Mouse (Mus musculus) thymus, adult 2 months (tissue): ENCODE measurements around the gene Zswim4. TPM values are rescaled to one million over a fixed set of nuclear protein-coding genes. Genes with fewer than 3 reads are reported as not detected.

Experiments
- DNase-seq: peaks from one replicate; pipeline ENCODE4 v3.0.0; 2021
- H3K27ac ChIP-seq: fragments of 200-500 bp; 2 replicates; pipeline ENCODE4 v1.5.1; 2012; ENCODE audit warnings: low read length, control low read depth; ENCODE audit not compliant: control insufficient read depth, insufficient read depth
- H3K27me3 ChIP-seq: fragments of 200-500 bp; 2 replicates; pipeline ENCODE4 v1.6.1; 2012; ENCODE audit warnings: mild to moderate bottlenecking, low read length, moderate library complexity, mixed read lengths; ENCODE audit not compliant: control insufficient read depth, insufficient read depth
- H3K36me3 ChIP-seq: fragments of 200-500 bp; 2 replicates; pipeline ENCODE4 v1.6.1; 2012; ENCODE audit warnings: mild to moderate bottlenecking, low read length, moderate library complexity; ENCODE audit not compliant: control insufficient read depth, insufficient read depth
- H3K4me1 ChIP-seq: fragments of 200-500 bp; replicated peaks from 2 replicates; pipeline ENCODE4 v1.6.1; 2012; ENCODE audit warnings: low read length; ENCODE audit not compliant: control insufficient read depth, insufficient read depth
- H3K4me3 ChIP-seq: fragments of 200-500 bp; 2 replicates; pipeline ENCODE4 v1.5.1; 2012; ENCODE audit warnings: mild to moderate bottlenecking, low read length, control low read depth, moderate library complexity; ENCODE audit not compliant: control insufficient read depth, insufficient read depth
- CTCF ChIP-seq: fragments of 200-500 bp; IDR thresholded peaks from 2 replicates; pipeline ENCODE4 v1.5.1; 2012; ENCODE audit warnings: mild to moderate bottlenecking, control low read depth, low read length, moderate library complexity, borderline replicate concordance; ENCODE audit not compliant: control insufficient read depth, poor library complexity, insufficient read depth; ENCODE audit errors: extremely low read depth
- POLR2A ChIP-seq: fragments of 200-500 bp; IDR thresholded peaks from 2 replicates; pipeline ENCODE4 v1.6.1; 2012; ENCODE audit warnings: mild to moderate bottlenecking, low read length, control low read depth, moderate library complexity; ENCODE audit not compliant: control insufficient read depth, poor library complexity, insufficient read depth; ENCODE audit errors: extremely low read depth
- WGBS: fragments of 180-500 bp; shearing (Covaris S2); methylation state at CpG from one replicate; pipeline ENCODE4 v1.1.7; 2018; 5-methylcytosine and 5-hydroxymethylcytosine counted together
- polyA plus RNA-seq: library from polyadenylated mRNA; depleted of rRNA; stranded (reverse); fragments of >200 nt; gene quantifications from 2 replicates; pipeline ENCODE4 v1.2.3, GENCODE M21; 2012

Zswim4 gene
- polyA plus RNA-seq, 1 experiment, result 53.0 TPM

DNA sequence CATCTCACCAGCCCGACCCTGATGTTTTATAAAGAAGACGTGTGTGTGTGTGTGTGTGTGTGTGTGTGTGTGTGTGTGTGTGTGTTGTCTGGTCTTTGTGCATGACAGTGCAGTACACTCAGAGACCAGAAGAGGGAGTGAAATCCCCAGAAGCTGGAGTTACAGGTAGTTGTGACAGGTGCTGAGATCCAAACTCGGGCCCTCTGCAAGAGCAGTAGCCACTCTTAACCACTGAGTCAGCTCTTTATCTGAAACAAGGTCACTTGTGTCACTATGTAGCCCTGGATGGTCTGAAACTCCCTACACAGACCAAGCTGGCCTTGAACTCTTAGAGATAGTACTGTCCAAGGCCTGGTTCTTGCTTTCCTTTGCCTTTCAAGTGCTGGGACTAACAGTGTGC, 30.2 kb downstream of the Zswim4 start:
- no peak overlapping the region for H3K27ac ChIP-seq
- TF ChIP-seq POLR2A (no peak), CTCF (no peak)
- H3K36me3 ChIP-seq, result peaks cover 6% of the 10 kb centered on the region; the same call in 1 of the 2 replicates
- no peaks in the 10 kb centered on the region for H3K27me3 ChIP-seq
- H3K4me1 ChIP-seq, result peaks cover 55% of the 10 kb centered on the region
- WGBS, result 98% methylated on average over 3 of the region's 3 CpGs
- DNase-seq, result no peak
- no peak overlapping the region for H3K4me3 ChIP-seq

DNA sequence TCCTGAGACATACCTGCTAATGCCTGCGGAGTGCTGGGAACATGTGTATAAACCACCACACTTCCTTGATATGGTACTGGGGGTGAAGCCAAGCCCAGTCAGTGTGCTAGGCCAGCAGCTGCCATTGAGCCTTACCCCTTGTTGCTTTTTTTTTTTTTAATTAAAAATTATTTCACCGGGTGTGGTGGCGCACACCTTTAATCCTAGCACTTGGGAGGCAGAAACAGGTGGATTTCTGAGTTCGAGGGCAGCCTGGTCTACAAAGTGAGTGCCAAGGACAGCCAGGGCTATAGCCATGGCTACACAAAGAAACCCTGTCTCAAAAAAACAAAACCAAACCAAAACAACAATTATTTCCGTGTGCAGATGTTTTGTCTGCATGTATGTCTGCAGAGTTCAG, 31.8 kb downstream of the Zswim4 start:
- Histone ChIP-seq H3K27ac (no peak overlapping the region), H3K36me3 (no peaks in the 10 kb centered on the region), H3K4me3 (no peak overlapping the region), H3K27me3 (no peaks in the 10 kb centered on the region), H3K4me1 (peaks cover 65% of the 10 kb centered on the region)
- 96% methylated on average over 5 of the region's 5 CpGs for WGBS
- DNase-seq, result no peak
- TF ChIP-seq CTCF, result no peak
- no peak for TF ChIP-seq POLR2A

DNA sequence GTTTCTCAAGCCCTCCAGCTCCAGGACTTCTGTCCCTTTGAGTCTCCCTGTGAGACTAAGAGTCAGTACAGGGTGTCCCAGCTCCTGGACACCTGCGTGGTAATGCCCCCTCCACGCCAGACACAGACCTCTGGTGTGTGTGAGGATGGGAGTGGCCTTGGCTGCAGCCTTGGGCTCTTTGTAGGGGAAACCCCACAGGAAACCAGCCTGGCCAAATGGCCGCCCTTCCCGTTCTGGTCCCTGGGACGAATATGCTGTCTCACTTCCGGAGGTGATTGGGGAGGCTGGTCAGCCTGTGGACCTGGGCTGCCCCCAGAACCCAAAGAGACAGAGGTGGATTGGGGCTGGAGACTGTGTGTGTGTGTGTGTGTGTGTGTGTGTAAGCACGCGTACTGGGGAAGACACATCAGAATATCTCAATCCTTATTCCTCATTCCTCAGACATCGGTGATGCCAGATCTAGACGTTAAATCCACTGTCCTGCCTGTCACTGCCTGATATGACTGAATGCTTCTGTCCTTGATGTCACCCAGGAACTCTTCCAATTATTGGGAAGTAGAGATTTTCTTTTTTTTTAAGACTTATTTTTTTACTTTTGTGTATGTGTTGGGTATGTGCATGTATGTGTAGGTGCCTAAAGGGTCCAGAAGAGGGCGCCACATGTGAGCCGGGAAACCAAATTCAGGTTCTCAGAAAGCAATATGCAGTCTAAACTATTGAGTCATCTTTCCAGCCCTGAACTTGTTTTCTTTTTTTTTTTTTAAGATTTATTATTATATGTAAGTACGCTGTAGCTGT, 32.7 kb downstream of the Zswim4 start:
- peak overlapping the region; percentile 73 for H3K27ac ChIP-seq
- H3K4me1 ChIP-seq, result peaks cover 65% of the 10 kb centered on the region

DNA sequence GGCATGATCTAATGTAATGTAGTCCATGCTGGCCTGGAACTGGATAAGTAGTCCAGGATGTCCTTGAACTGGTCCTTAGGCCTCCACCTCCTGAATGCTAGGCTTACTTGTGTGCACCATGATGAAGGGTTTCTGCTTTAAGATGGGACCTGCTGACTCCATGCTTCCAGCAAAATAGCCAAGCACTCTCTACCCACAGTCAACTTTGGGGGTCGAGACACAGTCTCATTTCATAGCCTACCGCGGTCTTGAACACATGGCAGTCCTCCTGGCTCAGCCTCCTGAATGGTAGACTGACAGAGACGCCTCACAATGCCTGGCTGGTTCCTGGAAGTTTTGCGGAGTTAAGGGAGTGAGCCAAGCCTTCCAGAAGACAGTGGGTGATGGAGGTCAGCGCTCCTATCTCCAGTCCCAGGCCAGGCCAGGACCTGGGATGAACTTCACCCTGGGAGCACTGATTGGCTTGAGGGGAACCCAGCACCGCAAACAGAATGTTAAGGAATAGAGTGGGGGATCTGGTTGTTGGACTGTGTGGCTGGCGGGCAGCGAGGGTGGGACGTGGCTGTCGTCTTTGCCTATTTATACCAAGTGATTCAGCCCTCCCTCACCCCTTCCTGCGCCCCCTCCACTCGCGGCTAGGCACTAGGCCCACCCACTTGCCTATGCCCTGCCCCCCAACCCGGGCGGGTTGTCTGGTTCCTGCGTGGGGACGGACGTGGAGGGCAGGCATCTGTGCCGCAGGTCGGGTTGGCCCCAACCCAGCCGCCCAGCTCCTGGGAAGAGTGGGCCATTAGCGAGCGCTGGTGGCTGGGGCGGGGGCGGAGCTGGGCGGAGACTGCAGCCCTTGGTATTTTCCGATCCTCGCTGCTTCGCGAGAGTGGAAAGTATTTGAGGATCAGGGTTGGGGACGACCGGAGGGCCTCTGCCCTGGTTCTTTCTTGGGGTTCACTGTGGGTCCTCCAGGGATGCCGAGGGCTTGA, 33.6 kb downstream of the Zswim4 start:
- DNase-seq, result peak; percentile 85
- H3K36me3 ChIP-seq, result no peaks in the 10 kb centered on the region
- peaks cover 65% of the 10 kb centered on the region for H3K4me1 ChIP-seq
- no peaks in the 10 kb centered on the region for H3K27me3 ChIP-seq
- peak overlapping the region; percentile 46 for H3K4me3 ChIP-seq
- TF ChIP-seq CTCF (no peak), POLR2A (peak; percentile 56; the same call in 1 of the 2 replicates)
- 8% methylated on average over 34 of the region's 34 CpGs for WGBS
- peak overlapping the region; percentile 73 for H3K27ac ChIP-seq

More for the DNA sequence above, 32.7 kb downstream of the Zswim4 start:
- 34% methylated on average over 13 of the region's 13 CpGs for WGBS
- TF ChIP-seq POLR2A, result no peak
- no peak for TF ChIP-seq CTCF
- Histone ChIP-seq H3K27me3 (no peaks in the 10 kb centered on the region), H3K36me3 (no peaks in the 10 kb centered on the region), H3K4me3 (peak overlapping the region; percentile 46)
- peak; percentile 33 for DNase-seq

DNA sequence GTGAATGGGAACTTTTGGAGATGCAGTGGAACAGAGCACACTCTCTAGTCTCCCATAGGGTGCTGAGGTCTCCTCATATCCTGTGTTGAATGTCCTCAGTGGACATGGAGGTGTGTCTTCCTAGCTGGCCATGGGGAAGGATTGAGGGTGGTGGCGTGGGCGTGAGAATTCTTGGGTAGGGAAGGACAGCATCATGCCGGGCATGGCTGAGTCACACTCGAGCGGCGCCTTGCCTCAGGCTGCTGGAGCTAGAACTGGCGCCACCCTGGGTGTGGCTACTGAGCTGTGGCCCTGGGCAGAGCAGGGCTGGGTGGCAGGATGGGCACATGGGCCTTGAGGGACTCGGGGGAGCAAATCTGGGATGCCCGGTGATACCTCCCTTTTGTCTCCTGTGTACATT, 34.4 kb downstream of the Zswim4 start:
- Histone ChIP-seq H3K4me1 (peaks cover 63% of the 10 kb centered on the region), H3K27me3 (no peaks in the 10 kb centered on the region), H3K27ac (no peak overlapping the region), H3K4me3 (0 out of 2 replicates have a peak overlapping the region, but pooled peaks have one; percentile 65), H3K36me3 (no peaks in the 10 kb centered on the region)
- 78% methylated on average over 9 of the region's 9 CpGs for WGBS
- DNase-seq, result no peak
- TF ChIP-seq POLR2A, result no peak
- 0 out of 2 replicates have a peak, but pooled peaks have one; percentile 17 for TF ChIP-seq CTCF

DNA sequence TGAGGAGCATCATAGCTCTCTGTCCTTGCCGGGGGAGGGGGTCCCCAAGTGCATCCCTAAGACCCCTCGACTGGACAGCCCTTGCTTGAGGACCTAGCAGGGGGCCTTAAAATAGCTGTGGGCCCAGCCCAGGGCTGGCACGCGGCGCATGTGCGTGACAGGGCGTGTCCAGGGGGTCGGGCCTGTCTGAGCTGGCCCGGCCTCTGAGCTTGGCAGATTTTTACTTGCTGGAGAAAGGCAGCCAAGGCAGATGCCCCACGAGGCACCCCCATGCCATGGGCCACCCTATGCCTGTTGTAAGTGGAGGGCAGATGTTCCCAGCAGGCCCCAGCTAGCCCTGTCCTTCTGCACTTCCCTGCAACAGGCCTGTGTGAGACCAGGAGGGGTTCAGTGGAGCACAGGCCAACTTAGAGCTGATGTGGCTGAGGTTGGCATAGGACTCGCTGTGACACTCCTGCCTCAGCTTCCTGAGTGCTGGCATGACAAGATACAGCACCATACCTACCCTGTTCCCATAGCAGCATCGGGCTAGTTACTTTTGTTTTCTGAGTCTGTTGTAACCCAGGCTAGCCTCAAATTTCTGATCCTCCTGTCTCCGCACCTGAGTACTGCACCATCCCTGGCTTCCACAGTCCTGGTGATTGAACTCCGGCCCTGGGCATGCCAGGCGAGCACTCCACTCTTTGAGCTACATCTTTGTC, 35.2 kb downstream of the Zswim4 start:
- DNase-seq, result no peak
- H3K27ac ChIP-seq, result peak overlapping the region; percentile 42
- TF ChIP-seq POLR2A (no peak), CTCF (no peak)
- no peaks in the 10 kb centered on the region for H3K36me3 ChIP-seq
- WGBS, result 27% methylated on average over 15 of the region's 15 CpGs
- peak overlapping the region; percentile 65 for H3K4me3 ChIP-seq
- H3K27me3 ChIP-seq, result no peaks in the 10 kb centered on the region
- H3K4me1 ChIP-seq, result peaks cover 63% of the 10 kb centered on the region
